Mouse (Mus musculus): ENCODE data around the gene Fam173b. TPM values are rescaled to one million over a fixed set of nuclear protein-coding genes. Genes with fewer than 3 reads are reported as not detected.

Gene Fam173b
- 10 to 100 TPM; 13.8 to 17.7 TPM for polyA plus RNA-seq (2017; shearing (Covaris generic))

DNA sequence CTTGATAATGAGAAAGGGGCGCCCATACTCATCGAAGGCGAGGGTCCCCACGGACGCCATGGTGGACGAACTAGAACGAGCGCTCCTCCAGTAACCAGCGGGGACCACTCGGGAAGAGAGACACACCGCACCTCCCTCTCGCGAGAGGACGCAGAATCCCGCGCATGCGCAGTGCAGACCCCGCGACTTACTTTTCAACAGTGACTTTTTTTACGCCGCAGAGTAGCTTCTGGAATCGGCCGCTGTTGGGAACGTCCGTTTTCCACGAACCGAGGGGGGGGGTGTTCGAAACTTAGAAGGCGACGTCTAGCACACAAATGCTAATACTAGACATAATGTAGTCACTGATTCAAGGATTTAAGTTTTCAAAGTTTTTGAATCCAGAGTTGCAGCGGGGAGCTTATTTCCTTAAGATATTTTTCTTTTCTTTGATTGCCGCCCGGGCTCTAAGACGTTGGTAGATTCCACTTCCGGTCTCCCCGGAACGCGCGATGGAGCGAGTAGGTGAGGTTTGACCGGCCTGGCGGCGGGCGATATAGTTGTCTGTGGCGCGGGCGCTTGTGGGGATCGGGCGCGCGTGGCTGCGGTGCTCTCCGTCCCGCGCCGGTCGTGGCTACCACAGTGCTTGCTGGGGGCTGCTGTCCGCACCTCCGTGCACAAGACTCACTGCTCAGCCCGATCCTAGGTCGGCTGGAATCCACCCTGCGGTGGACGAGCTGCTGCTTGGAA, at the start of gene Fam173b, which contains the start of gene Cct5:
TSS of gene Fam173b (plus strand) at position 207 of the 729 bp plus-strand sequence.
TSS of gene Cct5 (minus strand) at position 159 of the 729 bp plus-strand sequence.

GRCm38 (mm10) chr15:31565184-31565583, 36.5 kb upstream of the Fam173b start, which contains the start of gene Cmbl:
Gene Cmbl, plus strand, starts transcription at chr15:31565389.

Other genes starting within 250 kb of the Fam173b start
- gene Ankrd33b, start 234.1 kb upstream of the Fam173b start, polyA plus RNA-seq (2017; shearing (Covaris generic)) = 1 to 10 TPM in 1 of 2 experiments, not detected in 1; 1.1 TPM
- gene Ropn1l, start 148.1 kb upstream of the Fam173b start, polyA plus RNA-seq (2017; shearing (Covaris generic)) = under 1 TPM; 0.49 to 0.89 TPM
- gene March6, start 70.8 kb upstream of the Fam173b start, polyA plus RNA-seq (2017; shearing (Covaris generic)) = 1 to 10 TPM; 7.0 to 8.4 TPM
- under 1 TPM in 1 of 2 experiments, not detected in 1; 0.13 TPM for gene Cmbl, start 36.5 kb upstream of the Fam173b start, polyA plus RNA-seq (2017; shearing (Covaris generic))
- 100 to 1,000 TPM; 287 to 341 TPM for gene Cct5, start within 50 bp of the Fam173b start, polyA plus RNA-seq (2017; shearing (Covaris generic))